Mouse (Mus musculus) heart, postnatal 0 days (tissue): ENCODE measurements around the gene Gm3138. TPM values are rescaled to one million over a fixed set of nuclear protein-coding genes. Genes with fewer than 3 reads are reported as not detected.
"Not testable (repeated sequence)": the region's sequence is repeated elsewhere in the genome, so short reads cannot be mapped to it uniquely, and the experiment has no call there.

Experiments used
- ATAC-seq: fragments of 200-750 bp; cut with Nextera tagmentation; 2 replicates; pipeline ENCODE4 v1.8.0; 2017; ENCODE audit warnings: low read depth, moderate number of reproducible peaks, moderate library complexity; ENCODE audit not compliant: insufficient read depth
- DNase-seq: peaks from one replicate; pipeline ENCODE4 v3.0.0-alpha.2; 2016; ENCODE audit warnings: low spot score
- H3K27ac ChIP-seq: fragments of 300-500 bp; sonication (generic); 2 replicates; pipeline ENCODE4 v1.5.1; 2014; ENCODE audit warnings: low read depth, mild to moderate bottlenecking
- H3K27me3 ChIP-seq: fragments of 300-500 bp; sonication (generic); 2 replicates; pipeline ENCODE4 v1.6.1; 2014; ENCODE audit warnings: low read length, mixed read lengths; ENCODE audit not compliant: control insufficient read depth, insufficient read depth
- H3K36me3 ChIP-seq: fragments of 300-500 bp; sonication (generic); replicated peaks from 2 replicates; pipeline ENCODE4 v1.6.1; 2014; ENCODE audit warnings: low read length, mixed read lengths; ENCODE audit not compliant: control insufficient read depth, insufficient read depth
- H3K4me1 ChIP-seq: fragments of 300-500 bp; sonication (generic); 2 replicates; pipeline ENCODE4 v1.6.1; 2014; ENCODE audit warnings: antibody characterized with exemption; ENCODE audit not compliant: control insufficient read depth, insufficient read depth
- H3K4me2 ChIP-seq: fragments of 300-500 bp; sonication (generic); 2 replicates; pipeline ENCODE4 v1.6.1; 2014; ENCODE audit warnings: low read depth, mild to moderate bottlenecking, low read length, moderate library complexity
- H3K4me3 ChIP-seq: fragments of 300-500 bp; sonication (generic); 2 replicates; pipeline ENCODE4 v1.5.1; 2014; ENCODE audit warnings: low read depth, low read length
- H3K9ac ChIP-seq: fragments of 300-500 bp; sonication (generic); replicated peaks from 2 replicates; pipeline ENCODE4 v1.6.1; 2014; ENCODE audit warnings: low read depth, low read length, mixed read lengths
- H3K9me3 ChIP-seq: fragments of 300-500 bp; sonication (generic); replicated peaks from 2 replicates; pipeline ENCODE4 v1.6.1; 2016; ENCODE audit warnings: low read length; ENCODE audit not compliant: control insufficient read depth
- WGBS: fragments of 180-500 bp; shearing (Covaris S2); extraction: QIAGEN DNeasy Blood & Tissue Kit; methylation state at CpG from one replicate; pipeline ENCODE4 v1.1.7; 2014; 5-methylcytosine and 5-hydroxymethylcytosine counted together
- polyA plus RNA-seq: library from polyadenylated mRNA; unstranded; fragments of >200 nt; fragmentation: Nextera tagmentation; extraction: Ambion mirVana; gene quantifications from 2 replicates; pipeline ENCODE4 v1.2.1, GENCODE M21; 2015
- total RNA-seq: library from RNA; depleted of rRNA; stranded (reverse); fragments of >200 nt; gene quantifications from 2 replicates; pipeline ENCODE4 v1.2.3, GENCODE M21; 2014; ENCODE audit warnings: low replicate concordance; rRNA removed

Gene Gm3138
- total RNA-seq (not detected in 2 replicates), polyA plus RNA-seq (not detected in 2 replicates)

- not testable (repeated sequence) for H3K9ac ChIP-seq, H3K36me3 ChIP-seq, ATAC-seq, H3K4me3 ChIP-seq, H3K4me1 ChIP-seq, H3K27ac ChIP-seq, H3K27me3 ChIP-seq, H3K4me2 ChIP-seq, H3K9me3 ChIP-seq, DNase-seq
- WGBS = no CpG with 5 or more reads among the region's 2 CpGs
Observed at GRCm38 (mm10) chr14:4249331-4249730, at the start of gene Gm3138. Gene Gm3138 (plus strand): TSS chr14:4249631.

GRCm38 (mm10) chr14:4269238-4269950 is 20.0 kb downstream of the Gm3138 start:
- H3K9me3 ChIP-seq, H3K4me3 ChIP-seq, H3K9ac ChIP-seq, DNase-seq, H3K27me3 ChIP-seq, H3K4me2 ChIP-seq, H3K27ac ChIP-seq, ATAC-seq, H3K36me3 ChIP-seq, H3K4me1 ChIP-seq: not testable (repeated sequence)
- WGBS = 84% methylated on average over 2 of the region's 2 CpGs

- ATAC-seq, H3K9ac ChIP-seq, H3K36me3 ChIP-seq, H3K9me3 ChIP-seq, DNase-seq, H3K4me3 ChIP-seq, H3K27ac ChIP-seq, H3K4me2 ChIP-seq, H3K4me1 ChIP-seq, H3K27me3 ChIP-seq: not testable (repeated sequence)
- 73% methylated on average over 2 of the region's 3 CpGs for WGBS
Observed at GRCm38 (mm10) chr14:4279828-4280227, 30.4 kb downstream of the Gm3138 start.

Other genes starting within 250 kb of the Gm3138 start
- 0.23 TPM in 1 of 2 replicates, not detected in the other for gene Gm5796, start 225.7 kb upstream of the Gm3138 start, total RNA-seq
- gene Gm5796, start 225.7 kb upstream of the Gm3138 start, polyA plus RNA-seq = 0.14 and 0.22 TPM in 2 replicates
- gene Gm3115, start 165.5 kb upstream of the Gm3138 start, total RNA-seq = not detected in 2 replicates
- gene Gm3115, start 165.5 kb upstream of the Gm3138 start, polyA plus RNA-seq = not detected in 2 replicates
- 0.12 TPM in 1 of 2 replicates, not detected in the other for gene Gm8108, start 139.1 kb upstream of the Gm3138 start, total RNA-seq
- gene Gm8108, start 139.1 kb upstream of the Gm3138 start, polyA plus RNA-seq = 0.14 and 0.21 TPM in 2 replicates
- gene Gm3127, start 84.6 kb upstream of the Gm3138 start, total RNA-seq = not detected in 2 replicates
- gene Gm3127, start 84.6 kb upstream of the Gm3138 start, polyA plus RNA-seq = not detected in 2 replicates
- not detected in 2 replicates for gene Gm2974, start 67.1 kb upstream of the Gm3138 start, total RNA-seq
- gene Gm2974, start 67.1 kb upstream of the Gm3138 start, polyA plus RNA-seq = not detected in 2 replicates
- gene Gm3149, start 67.7 kb downstream of the Gm3138 start, total RNA-seq = not detected in 2 replicates
- not detected in 2 replicates for gene Gm3149, start 67.7 kb downstream of the Gm3138 start, polyA plus RNA-seq
- not detected in 2 replicates for gene 2610042L04Rik, start 85.1 kb downstream of the Gm3138 start, total RNA-seq
- 0.07 TPM in 1 of 2 replicates, not detected in the other for gene 2610042L04Rik, start 85.1 kb downstream of the Gm3138 start, polyA plus RNA-seq
- gene Gm3159, start 147.9 kb downstream of the Gm3138 start, total RNA-seq = not detected in 2 replicates
- gene Gm3159, start 147.9 kb downstream of the Gm3138 start, polyA plus RNA-seq = not detected in 2 replicates
- not detected in 2 replicates for gene Gm3164, start 165.8 kb downstream of the Gm3138 start, total RNA-seq
- gene Gm3164, start 165.8 kb downstream of the Gm3138 start, polyA plus RNA-seq = not detected in 2 replicates
- gene Gm3173, start 181.4 kb downstream of the Gm3138 start, total RNA-seq = not detected in 2 replicates
- not detected in 2 replicates for gene Gm3173, start 181.4 kb downstream of the Gm3138 start, polyA plus RNA-seq
- not detected in 2 replicates for gene Gm3182, start 232.1 kb downstream of the Gm3138 start, total RNA-seq
- not detected in 2 replicates for gene Gm3182, start 232.1 kb downstream of the Gm3138 start, polyA plus RNA-seq